Mouse (Mus musculus) kidney, adult 2 months (tissue): ENCODE data around the gene Sp9. TPM values are rescaled to one million over a fixed set of nuclear protein-coding genes. Genes with fewer than 3 reads are reported as not detected.
A peak's percentile ranks its signal among the peaks of the same experiment; 100 is the strongest.

Experiments used
- DNase-seq: peaks from one replicate; pipeline ENCODE4 v3.0.0; 2021
- H3K27ac ChIP-seq: fragments of 200-500 bp; 2 replicates; pipeline ENCODE4 v1.5.1; 2012; ENCODE audit warnings: low read depth, low read length, control low read depth, inconsistent platforms; ENCODE audit not compliant: insufficient read depth
- H3K27me3 ChIP-seq: fragments of 200-500 bp; replicated peaks from 2 replicates; pipeline ENCODE4 v1.6.1; 2012; ENCODE audit warnings: mild to moderate bottlenecking, moderate library complexity, low read length, inconsistent platforms; ENCODE audit not compliant: control insufficient read depth, insufficient read depth
- H3K36me3 ChIP-seq: fragments of 200-500 bp; 2 replicates; pipeline ENCODE4 v1.6.1; 2012; ENCODE audit warnings: mild to moderate bottlenecking, moderate library complexity, low read length, inconsistent platforms; ENCODE audit not compliant: control insufficient read depth, insufficient read depth
- H3K4me1 ChIP-seq: fragments of 200-500 bp; 2 replicates; pipeline ENCODE4 v1.6.1; 2011; ENCODE audit warnings: low read length; ENCODE audit not compliant: control insufficient read depth, insufficient read depth
- H3K4me3 ChIP-seq: fragments of 200-500 bp; 2 replicates; pipeline ENCODE4 v1.5.1; 2011; ENCODE audit warnings: mild to moderate bottlenecking, low read depth, low read length, control low read depth; ENCODE audit not compliant: insufficient read depth
- CTCF ChIP-seq: fragments of 200-500 bp; conservative IDR thresholded peaks from 2 replicates; pipeline ENCODE4 v1.5.1; 2011; ENCODE audit warnings: low read depth, mild to moderate bottlenecking, control low read depth, low read length, moderate library complexity, mixed read lengths; ENCODE audit not compliant: insufficient read depth, insufficient read length
- POLR2A ChIP-seq: fragments of 200-500 bp; IDR thresholded peaks from one replicate; pipeline ENCODE4 v1.6.1; 2011; ENCODE audit warnings: low read depth, low read length, control low read depth
- WGBS: fragments of 180-500 bp; shearing (Covaris S2); methylation state at CpG from one replicate; pipeline ENCODE4 v1.1.7; 2018; 5-methylcytosine and 5-hydroxymethylcytosine counted together
- polyA plus RNA-seq: library from polyadenylated mRNA; depleted of rRNA; stranded (reverse); fragments of >200 nt; gene quantifications from 2 replicates; pipeline ENCODE4 v1.2.3, GENCODE M21; 2012; rRNA removed

Gene Sp9
- polyA plus RNA-seq, 1 experiment, result not detected

DNA sequence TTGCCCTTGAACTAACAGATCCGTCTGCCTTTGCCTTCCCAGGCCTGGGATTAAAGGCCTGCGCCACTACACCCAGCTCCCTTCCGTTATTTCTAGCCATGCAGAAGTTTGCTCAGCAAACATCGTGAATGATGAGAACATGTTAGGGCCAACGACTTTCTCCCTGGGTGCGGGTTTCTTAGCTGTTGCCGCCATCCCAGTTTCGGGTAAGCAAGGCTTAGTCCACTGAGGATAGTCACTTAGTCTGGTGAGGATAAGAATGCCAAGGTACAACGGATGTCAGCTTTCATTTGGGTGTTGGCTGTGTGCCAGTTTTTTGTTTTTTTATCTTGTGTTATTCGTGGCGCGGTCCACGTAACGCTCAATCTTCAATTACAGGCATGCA, 41.4 kb downstream of the Sp9 start:
- Histone ChIP-seq H3K36me3 (peaks cover 2% of the 10 kb centered on the region), H3K27ac (peak overlapping the region; percentile 82), H3K4me3 (peak overlapping the region; percentile 90), H3K27me3 (no peaks in the 10 kb centered on the region), H3K4me1 (peaks cover 6% of the 10 kb centered on the region; the same call in 1 of the 2 replicates)
- WGBS, result 8% methylated on average over 14 of the region's 14 CpGs
- DNase-seq, result peak; percentile 71
- TF ChIP-seq CTCF (no peak), POLR2A (no peak)

DNA sequence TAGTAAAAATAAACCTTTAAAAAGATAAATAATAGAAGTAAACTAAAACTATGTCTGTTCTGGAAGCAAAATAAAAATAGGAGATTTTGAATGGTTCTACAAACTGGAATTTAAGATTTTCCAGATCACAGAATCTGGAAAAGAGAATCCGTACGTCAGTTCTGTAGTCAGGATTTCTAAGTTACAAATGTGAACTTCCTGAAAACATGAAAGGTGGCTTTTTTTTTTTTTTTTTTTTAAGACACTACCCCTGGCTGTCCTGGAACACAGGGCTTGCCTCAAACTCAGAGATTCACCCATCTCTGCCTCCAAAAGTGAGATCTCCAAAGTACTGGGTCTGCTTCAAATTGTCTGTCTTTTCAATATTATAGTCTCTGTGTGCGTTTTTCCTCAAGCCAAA, 42.6 kb downstream of the Sp9 start:
- Histone ChIP-seq H3K4me1 (peaks cover 6% of the 10 kb centered on the region; the same call in 1 of the 2 replicates), H3K4me3 (no peak overlapping the region), H3K27me3 (no peaks in the 10 kb centered on the region), H3K36me3 (peaks cover 5% of the 10 kb centered on the region), H3K27ac (no peak overlapping the region)
- 87% methylated on average over 3 of the region's 3 CpGs for WGBS
- TF ChIP-seq CTCF (no peak), POLR2A (no peak)
- no peak for DNase-seq

DNA sequence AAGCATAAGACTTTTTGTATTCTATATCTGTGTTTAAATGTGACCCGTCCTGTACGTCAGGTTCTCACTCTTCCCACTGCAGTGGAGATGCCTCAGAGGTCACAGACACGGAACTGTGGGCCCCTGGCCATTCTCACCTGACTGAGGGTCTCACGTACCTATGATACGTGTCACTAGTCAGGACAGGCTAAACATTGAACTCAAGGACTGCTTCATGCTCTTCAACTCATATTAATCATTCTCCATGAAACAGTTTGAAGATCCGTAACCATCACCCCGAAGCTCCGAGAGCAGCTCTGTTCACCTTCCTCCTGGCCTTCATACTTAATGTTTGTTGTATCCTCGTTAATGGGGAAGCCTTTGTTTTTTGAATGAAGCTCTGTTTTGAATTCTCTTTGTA, 45.7 kb downstream of the Sp9 start:
- H3K27ac ChIP-seq, result no peak overlapping the region
- TF ChIP-seq CTCF (no peak), POLR2A (no peak)
- H3K4me1 ChIP-seq, result peaks cover 3% of the 10 kb centered on the region; the same call in 1 of the 2 replicates
- DNase-seq, result peak; percentile 51
- 62% methylated on average over 9 of the region's 9 CpGs for WGBS
- no peaks in the 10 kb centered on the region for H3K27me3 ChIP-seq
- H3K4me3 ChIP-seq, result no peak overlapping the region
- peaks cover 5% of the 10 kb centered on the region; the same call in 1 of the 2 replicates for H3K36me3 ChIP-seq

GRCm38 (mm10) chr2:73319218-73319617, 47.5 kb downstream of the Sp9 start:
- WGBS, result 73% methylated on average over 5 of the region's 5 CpGs

GRCm38 (mm10) chr2:73322991-73323390, 51.3 kb downstream of the Sp9 start:
- 67% methylated on average over 12 of the region's 12 CpGs for WGBS
- TF ChIP-seq CTCF (no peak), POLR2A (no peak)
- peaks cover 5% of the 10 kb centered on the region; the same call in 1 of the 2 replicates for H3K36me3 ChIP-seq
- no peaks in the 10 kb centered on the region for H3K27me3 ChIP-seq
- H3K27ac ChIP-seq, result no peak overlapping the region
- no peak for DNase-seq
- H3K4me3 ChIP-seq, result no peak overlapping the region
- peaks cover 4% of the 10 kb centered on the region; the same call in 1 of the 2 replicates for H3K4me1 ChIP-seq

More at GRCm38 (mm10) chr2:73319218-73319617, 47.5 kb downstream of the Sp9 start:
- Histone ChIP-seq H3K4me1 (no peaks in the 10 kb centered on the region), H3K4me3 (no peak overlapping the region), H3K36me3 (peaks cover 5% of the 10 kb centered on the region; the same call in 1 of the 2 replicates), H3K27me3 (no peaks in the 10 kb centered on the region), H3K27ac (no peak overlapping the region)
- TF ChIP-seq CTCF (no peak), POLR2A (no peak)
- DNase-seq, result no peak

- Histone ChIP-seq H3K27ac (peak overlapping the region; percentile 18; the same call in 1 of the 2 replicates), H3K4me1 (peaks cover 4% of the 10 kb centered on the region; the same call in 1 of the 2 replicates), H3K27me3 (no peaks in the 10 kb centered on the region), H3K4me3 (no peak overlapping the region), H3K36me3 (no peaks in the 10 kb centered on the region)
- TF ChIP-seq POLR2A (no peak), CTCF (no peak)
- 56% methylated on average over 5 of the region's 5 CpGs for WGBS
- peak; percentile 89 for DNase-seq
These were observed 54.1 kb downstream of the Sp9 start for GRCm38 (mm10) chr2:73325871-73326270.

Other genes with a start within 250 kb of the Sp9 start
- 4.3 and 8.2 TPM in 2 replicates for gene Ola1, start 53.0 kb upstream of the Sp9 start, polyA plus RNA-seq
- gene Scrn3, start 40.7 kb downstream of the Sp9 start, polyA plus RNA-seq, result 14.7 and 18.1 TPM in 2 replicates
- 3.8 and 5.5 TPM in 2 replicates for gene Cir1, start 40.8 kb downstream of the Sp9 start, polyA plus RNA-seq
- gene Gpr155, start 114.6 kb downstream of the Sp9 start, polyA plus RNA-seq, result 6.2 and 9.1 TPM in 2 replicates